Mouse (Mus musculus): Measurements from ENCODE around the gene Olfr1402.
A peak's percentile ranks its signal among the peaks of the same experiment; 100 is the strongest.

- TF ChIP-seq CTCF (IDR thresholded peaks at IDR 0.05; ENCODE audit: borderline replicate concordance, extremely low read depth, insufficient read depth, insufficient read length) (peak; percentile 62; the same call in 1 of the 2 replicates), POLR2A (IDR thresholded peaks at IDR 0.05; ENCODE audit: borderline replicate concordance, extremely low read depth, insufficient read depth, insufficient read length, poor library complexity, severe bottlenecking) (no peak)
Measured at GRCm38 (mm10) chr3:97393079-97393478, 28.7 kb downstream of the Olfr1402 start.

Data from brain, embryonic 14.5 days (tissue).